Mouse (Mus musculus): ENCODE data around the gene Ttc12.

The Ttc12 gene

DNA sequence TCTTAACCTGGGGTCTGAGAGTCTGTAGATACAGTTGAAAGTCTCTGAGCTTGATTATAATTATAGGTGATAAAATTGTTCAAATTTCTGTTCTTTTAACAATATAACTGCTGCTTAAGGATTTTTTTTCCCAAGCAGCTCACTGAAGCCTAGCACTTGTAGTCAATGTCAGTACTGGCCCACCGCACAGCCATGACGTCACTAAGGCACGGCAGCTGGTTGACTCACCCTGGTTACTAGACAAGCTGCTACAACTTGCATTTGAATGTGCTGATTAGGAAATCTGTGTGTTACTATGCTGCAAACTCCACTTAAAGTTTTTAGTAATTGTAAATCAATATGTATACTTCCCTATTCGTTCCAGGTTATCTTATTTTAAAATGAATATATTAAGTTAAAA lies 4.6 kb upstream of the Ttc12 start:
- in situ Hi-C loops (cut with MboI, MseI), result loop anchor here (10.0 kb wide), 1 partner anchor 844 kb away; no protein-coding TSS in a partner anchor

DNA sequence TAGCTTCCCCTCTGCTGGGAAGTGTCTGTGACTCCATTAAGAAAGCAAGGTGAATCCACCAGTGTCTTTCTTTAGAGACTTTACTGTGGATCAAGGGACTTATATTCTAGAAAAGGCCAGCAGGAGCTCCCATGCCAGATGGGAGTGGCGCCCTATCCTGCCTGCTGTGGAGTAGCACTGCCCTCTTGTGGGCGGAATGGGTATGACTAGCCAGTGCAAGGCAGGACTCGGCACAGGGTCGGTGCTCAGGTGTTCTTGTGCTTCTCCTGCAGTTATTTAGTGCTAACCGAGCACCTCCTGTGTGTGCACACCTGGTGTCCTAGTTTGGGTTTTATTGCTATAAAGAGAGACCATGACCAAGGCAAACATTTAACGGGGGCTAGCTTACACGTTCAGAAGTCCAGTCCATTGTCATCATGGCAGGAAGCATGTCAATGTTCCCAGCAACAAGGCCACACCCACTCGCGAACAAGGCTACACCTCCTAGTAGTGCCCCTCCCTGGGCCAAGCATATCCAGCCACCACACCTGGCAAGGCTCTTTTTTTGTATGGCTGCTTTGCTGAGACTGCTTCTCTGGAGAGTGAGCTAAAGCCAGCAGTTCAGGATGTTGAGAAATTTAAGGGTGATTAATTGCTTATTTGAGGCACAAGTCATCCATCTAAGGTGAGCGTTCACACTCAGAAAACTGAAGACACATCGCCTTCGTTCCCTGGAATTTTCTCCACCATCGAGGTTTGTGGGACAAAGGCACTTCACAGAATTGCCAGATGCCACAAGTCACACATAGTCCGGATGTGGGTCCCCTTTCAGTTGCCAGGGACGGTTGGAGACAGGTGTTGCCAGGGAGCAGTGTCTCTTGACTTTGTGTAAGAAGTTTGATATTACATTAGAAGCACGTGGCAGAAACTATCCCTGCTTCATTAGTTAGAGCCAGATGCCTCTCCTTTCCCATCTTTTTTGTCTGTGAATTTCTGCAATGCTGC lies 3.2 kb upstream of the Ttc12 start:
- in situ Hi-C loops (cut with MboI, MseI), result loop anchor here (5.0 kb wide), 1 partner anchor 407 kb away; the partner anchor contains the start of gene Tmprss5

DNA sequence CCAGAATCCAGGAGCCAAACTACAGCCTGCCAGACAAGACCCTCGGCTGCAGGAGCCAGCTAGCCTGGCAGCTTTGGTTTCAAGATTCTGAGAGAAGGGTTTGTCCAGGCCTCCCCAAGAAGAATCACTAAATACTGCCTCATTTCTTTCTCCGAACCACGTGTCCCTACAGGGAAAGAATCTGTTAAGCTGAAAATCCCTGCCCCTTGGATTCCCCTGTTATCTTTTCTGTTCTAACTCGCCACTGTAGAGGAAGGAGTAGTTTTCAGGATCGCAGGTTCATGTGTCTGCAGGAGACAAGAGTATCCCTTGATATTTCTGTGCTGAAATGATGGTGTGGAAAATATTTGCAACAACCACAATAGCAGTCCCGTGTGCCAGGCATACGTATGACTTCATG lies 2.2 kb upstream of the Ttc12 start:
- in situ Hi-C loops (cut with MboI, MseI), result loop anchor here (5.0 kb wide), 1 partner anchor 406 kb away; the partner anchor contains the start of gene Tmprss5

DNA sequence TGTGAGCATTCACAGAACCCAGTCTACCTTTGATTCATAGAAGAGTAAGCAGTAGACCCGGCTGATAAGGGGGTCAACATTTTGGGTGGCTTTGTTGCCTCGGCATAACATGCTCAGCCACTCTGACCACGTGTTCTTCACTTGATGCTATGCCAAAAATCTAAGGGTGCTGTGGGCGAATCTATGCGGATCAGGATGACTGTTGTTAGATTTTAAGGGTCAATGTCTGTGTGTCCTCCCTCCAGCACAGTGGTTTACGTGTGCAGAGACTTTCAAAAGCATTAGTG lies 1.6 kb upstream of the Ttc12 start:
- in situ Hi-C loops (cut with MboI, MseI), result loop anchor here (5.0 kb wide), 1 partner anchor 405 kb away; the partner anchor contains the start of gene Tmprss5

GRCm38 (mm10) chr9:49486805-49487656 lies 1.0 kb upstream of the Ttc12 start:
- in situ Hi-C loops (cut with MboI, MseI), result loop anchor here (5.0 kb wide), 1 partner anchor 405 kb away; the partner anchor contains the start of gene Tmprss5

- in situ Hi-C loops (cut with MboI, MseI), result loop anchor here (5.0 kb wide), 1 partner anchor 403 kb away; the partner anchor contains the start of gene Tmprss5
Observed at GRCm38 (mm10) chr9:49485250-49485891, 654 bp downstream of the Ttc12 start.

GRCm38 (mm10) chr9:49483316-49483715 lies 2.7 kb downstream of the Ttc12 start:
- in situ Hi-C loops (cut with MboI, MseI), result no loop called here

DNA sequence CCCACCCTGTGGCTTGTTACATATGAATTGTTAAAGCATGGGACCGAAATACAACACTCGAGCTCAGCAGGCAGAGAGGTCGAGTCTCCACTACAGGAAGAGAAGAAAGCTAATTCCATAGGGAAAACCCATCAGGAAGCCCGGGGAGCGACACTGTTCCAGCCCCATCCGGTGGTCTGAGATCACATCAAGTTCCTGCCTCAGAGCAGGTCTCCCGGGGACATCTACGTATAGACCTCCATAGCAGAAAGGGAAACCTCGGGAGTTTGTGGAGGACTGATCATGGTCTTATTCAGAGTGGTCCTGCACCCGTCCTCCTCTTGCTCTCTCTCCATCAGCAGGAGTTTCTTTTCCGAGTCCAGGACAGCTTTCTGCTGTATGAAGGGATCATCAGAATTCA lies 13.9 kb downstream of the Ttc12 start:
- in situ Hi-C loops (cut with MboI, MseI), result no loop called here

GRCm38 (mm10) chr9:49470946-49471345 lies 15.1 kb downstream of the Ttc12 start:
- in situ Hi-C loops (cut with MboI, MseI), result no loop called here

DNA sequence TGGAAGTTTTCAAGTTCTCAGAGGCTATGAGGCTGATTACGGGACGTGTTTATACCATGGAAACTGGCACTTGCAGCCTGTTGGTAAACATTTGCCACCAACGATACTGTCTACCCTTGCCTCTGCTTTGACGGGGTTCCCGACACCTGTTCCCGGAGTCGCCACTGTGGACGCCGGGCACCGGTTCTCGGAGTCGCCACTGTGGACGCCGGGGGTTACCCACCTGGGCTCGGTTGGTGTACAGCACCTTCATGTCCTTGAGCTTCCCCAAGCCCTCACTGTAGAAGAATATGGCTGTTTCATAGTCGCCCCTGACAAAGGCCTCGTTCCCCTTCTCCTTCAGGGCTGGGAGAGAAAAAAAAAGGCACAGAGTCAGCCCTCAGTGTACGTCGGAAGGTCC lies 16.0 kb downstream of the Ttc12 start:
- in situ Hi-C loops (cut with MboI, MseI), result no loop called here

GRCm38 (mm10) chr9:49456136-49456535 lies 29.9 kb downstream of the Ttc12 start:
- in situ Hi-C loops (cut with MboI, MseI), result no loop called here

DNA sequence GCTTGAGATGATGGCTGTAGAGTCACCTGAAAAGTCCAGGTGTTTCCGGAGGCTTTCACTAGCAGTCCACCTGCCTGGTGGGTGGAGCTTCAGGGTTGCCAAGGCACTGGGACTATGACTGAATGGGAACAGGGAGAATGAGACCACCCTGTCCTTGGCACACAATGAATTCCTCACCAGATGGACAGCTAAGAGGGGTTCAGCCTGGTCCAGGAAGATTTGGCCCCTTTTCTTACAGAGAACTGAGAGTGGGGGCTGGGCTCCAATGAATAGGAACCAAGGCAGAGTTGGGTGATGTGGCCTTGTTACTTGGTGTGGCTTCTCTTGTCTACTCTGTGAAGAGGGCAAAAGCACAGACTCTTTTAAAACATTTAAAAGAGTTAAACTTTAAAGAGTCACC lies 33.6 kb downstream of the Ttc12 start:
- in situ Hi-C loops (cut with MboI, MseI), result no loop called here

GRCm38 (mm10) chr9:49450491-49450890 lies 35.5 kb downstream of the Ttc12 start:
- in situ Hi-C loops (cut with MboI, MseI), result no loop called here

- in situ Hi-C loops (cut with MboI, MseI), result no loop called here
Observed at GRCm38 (mm10) chr9:49442621-49443020, 43.4 kb downstream of the Ttc12 start.

- in situ Hi-C loops (cut with MboI, MseI), result no loop called here
Observed at GRCm38 (mm10) chr9:49427478-49427877, 58.5 kb downstream of the Ttc12 start.

DNA sequence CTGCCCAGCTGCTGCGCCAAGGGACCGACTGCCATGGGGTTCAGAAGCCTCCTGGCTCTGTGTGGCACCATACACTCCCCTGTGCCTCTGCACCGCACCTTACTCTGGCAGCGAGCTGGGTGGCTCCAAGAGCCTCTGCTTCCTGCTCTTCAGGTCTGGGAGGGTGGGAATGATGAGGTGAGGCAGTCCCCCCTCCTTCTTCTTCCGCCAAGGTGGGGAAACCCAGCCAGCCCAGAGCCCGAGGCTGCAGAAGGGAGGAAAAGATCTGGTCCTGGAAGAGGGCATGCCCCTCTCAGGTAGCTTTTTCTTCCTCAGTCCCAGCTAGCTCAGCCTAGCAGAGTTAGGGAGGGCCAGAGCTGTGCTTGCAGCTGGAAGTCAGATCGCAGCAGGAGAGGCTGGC lies 59.1 kb downstream of the Ttc12 start, which contains the start of gene Ankk1:
Gene Ankk1 (minus strand): TSS at position 101 of the 400 bp plus-strand sequence.
- in situ Hi-C loops (cut with MboI, MseI), result no loop called here

DNA sequence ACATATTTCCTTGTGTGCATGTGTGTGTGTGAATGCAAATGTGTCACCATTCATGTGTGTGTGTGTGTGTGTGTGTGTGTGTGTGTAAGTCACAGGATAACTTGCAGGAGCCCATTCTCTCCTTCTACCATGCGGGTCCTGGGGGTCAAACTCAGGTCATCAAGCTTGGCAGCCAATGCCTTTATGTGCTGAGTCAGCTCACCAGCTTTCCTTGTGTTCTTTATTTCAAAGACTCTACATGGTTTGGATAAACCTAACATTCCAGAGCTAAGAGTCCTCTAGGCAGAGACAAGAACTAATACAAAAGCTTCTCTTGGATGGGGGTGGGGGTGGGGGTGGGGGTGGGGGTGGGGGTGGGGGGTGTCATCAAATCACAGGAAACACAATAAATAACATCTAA lies 60.4 kb downstream of the Ttc12 start:
- in situ Hi-C loops (cut with MboI, MseI), result no loop called here

GRCm38 (mm10) chr9:49423866-49424265 lies 62.2 kb downstream of the Ttc12 start:
- in situ Hi-C loops (cut with MboI, MseI), result no loop called here

GRCm38 (mm10) chr9:49410621-49411020 lies 75.4 kb downstream of the Ttc12 start:
- in situ Hi-C loops (cut with MboI, MseI), result no loop called here

DNA sequence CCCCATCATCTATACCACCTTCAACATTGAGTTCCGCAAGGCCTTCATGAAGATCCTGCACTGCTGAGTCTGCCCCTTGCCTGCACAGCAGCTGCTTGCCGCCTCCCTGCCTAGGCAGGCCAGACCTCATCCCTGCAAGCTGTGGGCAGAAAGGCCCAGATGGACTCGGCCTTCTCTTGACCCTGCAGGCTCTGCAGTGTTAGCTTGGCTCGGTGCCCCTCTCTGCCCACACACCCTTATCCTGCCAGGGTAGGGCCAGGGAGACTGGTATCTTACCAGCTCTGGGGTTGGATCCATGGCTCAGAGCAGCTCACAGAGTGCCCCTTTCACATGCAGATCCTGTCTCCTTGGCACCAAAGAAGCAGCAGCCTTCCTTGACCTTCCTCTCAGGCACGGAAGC lies 79.0 kb downstream of the Ttc12 start:
- in situ Hi-C loops (cut with MboI, MseI), result no loop called here

- in situ Hi-C loops (cut with MboI, MseI), result no loop called here
Observed at GRCm38 (mm10) chr9:49403711-49404110, 82.3 kb downstream of the Ttc12 start.

DNA sequence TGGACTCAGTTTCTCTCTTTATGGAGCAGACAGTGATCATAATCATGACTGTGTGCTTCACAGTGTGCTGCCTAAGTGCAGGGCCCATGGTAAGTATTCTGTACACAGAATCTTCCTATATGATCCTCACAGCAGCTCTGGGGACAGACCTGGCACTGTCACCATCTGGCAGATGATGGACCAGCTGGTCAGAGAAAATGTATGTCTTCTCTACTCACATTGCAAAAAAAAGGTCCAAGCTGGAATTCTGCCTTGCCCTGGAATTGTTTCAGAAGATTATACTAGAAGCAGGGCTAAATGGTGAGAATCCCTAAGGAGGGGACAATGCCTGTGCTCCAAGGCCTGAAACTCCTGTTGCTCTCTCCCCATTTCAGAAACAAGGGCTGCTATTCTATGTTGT lies 90.0 kb downstream of the Ttc12 start:
- in situ Hi-C loops (cut with MboI, MseI), result no loop called here

Data from regulatory T cell (primary cell).